Mouse (Mus musculus): Measurements from ENCODE around the gene Serpinh1.
"Not testable (repeated sequence)": the region's sequence is repeated elsewhere in the genome, so short reads cannot be mapped to it uniquely, and the experiment has no call there.

Gene Serpinh1

DNA sequence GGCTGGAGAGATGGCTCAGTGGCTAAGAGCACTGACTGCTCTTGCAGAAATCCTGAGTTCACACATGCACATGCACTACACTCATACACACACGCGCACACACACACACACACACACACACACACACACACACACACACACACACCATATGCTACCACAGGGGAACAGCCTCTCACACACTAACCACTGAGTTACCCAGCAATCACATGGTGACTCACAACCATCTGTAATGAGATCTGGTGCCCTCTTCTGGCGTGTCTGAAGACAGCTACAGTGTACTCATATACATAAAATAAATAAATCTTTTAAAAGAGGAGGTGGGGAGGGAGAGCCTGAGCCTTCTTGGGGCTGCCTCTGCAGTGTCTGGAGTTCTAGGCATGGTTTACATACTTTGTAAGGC is 21.3 kb upstream of the Serpinh1 start:
- not testable (repeated sequence) for DNase-seq (ENCODE audit: low read depth, low spot score)

DNA sequence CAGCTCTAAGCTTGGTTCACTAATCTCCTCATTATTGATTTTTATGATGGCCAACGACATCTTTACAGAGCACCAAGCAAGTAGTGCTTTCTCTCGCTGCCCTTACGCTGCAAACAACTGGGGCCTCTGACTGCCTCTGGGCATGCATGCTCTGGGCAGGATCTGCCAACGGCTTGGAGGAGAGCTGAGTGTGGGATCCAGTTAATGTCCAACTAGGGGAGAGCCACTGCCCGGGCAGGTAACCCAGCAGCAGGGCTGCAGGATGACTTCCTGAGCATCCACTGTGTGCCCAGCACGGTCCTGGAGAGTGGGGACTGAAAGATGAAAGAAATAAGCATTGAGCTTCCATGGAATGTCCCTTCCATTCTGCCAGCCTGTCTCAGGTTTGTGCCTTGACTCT is 13.7 kb upstream of the Serpinh1 start:
- no peak for DNase-seq (ENCODE audit: low read depth, low spot score)

DNA sequence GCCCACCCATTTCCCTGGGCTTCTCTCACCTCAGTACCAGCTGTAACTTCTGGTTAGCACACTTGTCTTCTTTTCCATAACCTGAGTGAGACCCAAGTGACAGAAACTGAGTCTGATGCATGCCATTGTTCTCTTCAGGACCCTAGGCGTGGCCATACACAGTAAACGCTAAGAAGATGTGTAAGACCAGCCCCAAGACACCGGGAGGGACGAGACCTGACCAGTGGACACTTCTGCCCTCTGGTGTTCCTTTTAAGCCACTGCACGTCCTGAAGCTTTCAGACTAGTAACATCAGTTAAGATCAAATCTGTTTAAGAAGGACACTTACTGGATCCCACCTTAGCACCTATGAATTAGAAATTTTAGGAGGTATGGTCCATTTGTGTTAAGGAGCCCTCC is 12.0 kb upstream of the Serpinh1 start:
- DNase-seq (ENCODE audit: low read depth, low spot score), result no peak

DNA sequence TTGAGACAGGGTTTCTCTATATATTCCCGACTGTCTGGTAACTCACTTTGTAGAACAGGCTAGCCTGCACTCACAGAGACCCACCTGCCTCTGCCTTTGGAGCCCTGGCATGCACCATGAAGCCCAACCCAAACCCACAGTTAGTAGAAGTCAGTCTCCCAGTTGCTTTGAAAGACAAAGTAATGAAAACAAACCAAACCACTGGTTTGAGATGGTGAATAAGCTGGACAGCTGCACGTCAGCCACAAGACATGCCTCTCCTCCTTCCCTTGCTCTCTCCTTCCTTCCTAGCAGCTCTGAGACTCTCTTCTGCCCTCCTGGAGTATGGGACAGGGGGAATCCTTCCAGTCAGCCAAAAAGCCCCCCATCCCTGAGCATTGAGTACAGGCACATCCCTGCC is 9.1 kb upstream of the Serpinh1 start:
- DNase-seq (ENCODE audit: low read depth, low spot score), result no peak

DNA sequence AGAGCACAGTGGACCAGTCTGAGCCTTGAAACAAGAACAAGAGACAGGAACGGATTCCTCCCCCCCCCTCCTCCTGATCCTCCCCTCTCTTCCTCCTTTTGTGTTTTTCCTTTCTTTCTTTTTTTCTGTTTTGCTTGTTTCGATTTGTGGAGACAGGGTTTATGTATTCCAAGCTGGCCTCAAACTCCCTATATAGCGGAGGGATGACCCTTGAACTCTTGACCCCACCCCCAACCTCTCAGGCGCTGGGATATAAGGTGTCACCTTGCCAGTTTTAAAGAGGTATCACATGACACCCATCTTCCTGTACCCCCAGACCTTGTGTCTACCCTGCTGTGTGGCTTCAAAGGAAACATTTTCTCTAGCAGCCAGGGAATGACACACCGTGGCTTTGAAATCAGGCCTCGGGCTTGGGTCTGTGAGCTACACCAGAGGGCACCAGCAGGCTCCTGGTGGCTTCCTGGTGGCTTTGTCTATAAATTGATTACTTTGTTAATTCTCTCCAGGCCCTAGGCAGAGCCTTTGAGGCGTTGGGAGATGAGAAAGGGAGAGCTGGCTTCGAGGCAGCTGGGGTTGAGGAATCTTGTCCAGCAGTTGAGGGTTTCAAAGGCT is 7.9 kb upstream of the Serpinh1 start:
- no peak for DNase-seq (ENCODE audit: low read depth, low spot score)

DNA sequence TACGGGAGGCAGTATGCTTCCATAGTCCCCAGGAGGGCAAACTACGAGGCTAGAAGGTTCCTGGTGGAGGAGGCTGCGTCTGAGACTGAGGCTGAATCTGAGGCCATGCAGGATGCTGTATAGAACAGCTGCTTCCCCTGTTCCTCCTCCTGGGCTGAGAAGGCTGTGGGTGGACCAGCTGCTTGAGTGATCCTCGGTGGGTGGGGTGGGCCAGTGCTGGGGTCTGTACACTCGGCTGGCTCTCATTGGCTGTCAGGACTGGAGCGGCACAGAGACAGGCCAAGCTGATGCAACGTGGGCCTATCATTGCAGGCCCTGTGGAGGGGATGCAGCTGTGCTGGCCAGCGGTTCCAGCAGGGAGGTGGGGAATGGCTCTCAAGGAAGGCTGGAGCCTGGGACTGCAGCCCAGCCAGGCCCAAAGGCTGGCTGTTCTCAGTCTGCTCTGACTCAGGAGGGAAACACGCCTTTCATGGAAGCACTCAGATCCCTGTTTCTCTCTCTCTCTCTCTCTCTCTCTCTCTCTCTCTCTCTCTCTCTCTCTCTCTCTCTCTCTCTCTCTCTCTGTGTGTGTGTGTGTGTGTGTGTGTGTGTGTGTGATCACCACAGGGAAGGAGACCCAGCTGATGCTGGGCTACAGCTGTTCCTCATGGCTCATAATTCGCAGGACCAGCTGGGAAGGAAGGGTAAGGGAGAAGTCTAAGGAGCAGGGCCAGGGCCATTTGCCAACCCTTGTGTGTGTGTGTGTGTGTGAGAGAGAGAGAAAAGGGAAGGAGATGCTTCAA is 7.2 kb upstream of the Serpinh1 start:
- DNase-seq (ENCODE audit: low read depth, low spot score), result no peak

DNA sequence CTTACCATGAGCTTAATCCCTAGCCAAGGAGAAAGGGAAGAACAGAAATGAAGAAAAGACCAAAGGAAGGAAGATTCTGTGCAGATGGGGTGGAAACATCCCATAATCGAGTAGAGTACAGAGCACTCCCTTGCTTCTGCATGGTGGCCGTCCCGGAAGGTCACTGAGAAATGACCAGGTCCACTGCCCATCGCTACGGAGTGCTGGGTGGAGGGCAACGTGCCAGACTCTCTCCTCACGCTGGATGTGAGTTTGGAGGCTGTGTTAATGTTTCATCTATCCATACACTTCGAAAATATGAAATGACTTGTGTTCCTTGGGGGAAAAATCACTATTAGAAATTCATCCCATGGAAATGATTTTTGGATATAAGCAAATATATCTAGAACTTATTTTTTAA is 5.3 kb upstream of the Serpinh1 start:
- no peak for DNase-seq (ENCODE audit: low read depth, low spot score)

DNA sequence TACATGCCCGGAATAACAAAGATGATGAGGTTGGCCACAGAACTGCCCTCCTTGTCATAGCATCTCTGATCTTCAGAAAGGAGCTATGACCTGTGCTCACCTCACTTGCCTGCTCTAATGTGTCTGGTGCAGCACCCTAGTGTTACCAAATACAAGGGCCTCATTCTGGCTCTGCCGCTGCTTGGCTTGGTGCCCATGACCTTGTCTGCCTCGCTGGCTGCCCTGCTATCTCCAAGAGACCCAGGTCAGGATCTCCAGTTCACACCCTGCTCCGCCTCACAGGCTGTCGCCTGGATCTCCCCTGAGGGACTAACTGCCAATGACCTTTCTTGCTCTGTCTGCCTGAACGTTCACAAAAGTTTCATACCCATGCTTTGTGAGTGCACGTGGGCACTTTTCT is 4.2 kb upstream of the Serpinh1 start:
- DNase-seq (ENCODE audit: low read depth, low spot score), result no peak

DNA sequence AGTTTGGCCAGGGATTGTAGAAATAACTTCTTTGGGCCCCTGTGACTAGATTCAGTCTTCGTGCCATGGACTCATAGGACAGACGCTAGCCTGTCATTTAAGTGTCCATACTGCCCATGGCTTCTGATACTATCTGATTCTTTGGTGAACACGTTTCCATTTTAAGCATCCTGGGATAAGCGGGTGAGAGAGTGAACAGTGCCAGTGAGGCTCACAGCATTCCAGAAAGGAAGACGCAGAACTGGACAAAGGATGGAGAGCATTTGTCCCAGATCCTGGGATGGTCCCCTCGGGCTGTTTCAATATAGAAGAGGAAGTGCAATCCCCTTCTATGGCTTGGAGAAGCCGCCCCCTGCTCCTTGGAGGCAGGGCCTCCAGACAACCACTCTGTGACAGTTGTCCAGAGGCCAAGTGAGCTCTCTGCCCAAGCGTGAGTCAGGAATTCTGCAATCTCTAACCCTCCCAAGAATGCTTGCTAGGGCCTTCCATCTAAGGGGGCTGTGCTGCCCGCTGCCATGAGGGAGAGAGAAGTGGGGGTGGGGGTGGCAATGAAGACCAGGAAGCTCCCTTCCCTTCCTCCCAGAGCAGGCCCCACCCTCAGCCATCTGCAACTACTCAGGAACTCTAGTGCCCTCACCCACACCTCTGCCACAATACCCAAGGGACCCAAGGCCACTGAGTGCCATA is 3.3 kb upstream of the Serpinh1 start:
- no peak for DNase-seq (ENCODE audit: low read depth, low spot score)

DNA sequence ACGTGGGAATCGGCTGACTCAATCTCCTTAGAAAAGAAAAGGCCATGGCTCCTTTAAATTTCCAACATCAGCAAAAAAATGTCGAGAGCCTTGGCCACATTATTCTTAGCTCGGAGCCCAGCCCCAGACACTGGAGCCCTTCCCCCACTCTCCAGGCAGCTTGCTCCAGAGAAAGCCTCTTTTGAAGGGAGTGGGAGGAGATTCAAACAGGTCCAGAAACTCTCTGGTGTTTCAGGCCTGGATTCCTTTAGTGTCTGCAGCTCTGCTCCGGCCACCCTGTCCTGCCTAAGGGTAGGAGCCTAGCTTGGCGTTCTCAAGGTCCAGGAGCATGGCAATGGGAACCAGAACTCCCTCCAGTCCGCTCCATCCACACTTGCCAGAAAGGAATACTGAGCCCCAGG is 2.7 kb upstream of the Serpinh1 start:
- DNase-seq (ENCODE audit: low read depth, low spot score), result no peak

DNA sequence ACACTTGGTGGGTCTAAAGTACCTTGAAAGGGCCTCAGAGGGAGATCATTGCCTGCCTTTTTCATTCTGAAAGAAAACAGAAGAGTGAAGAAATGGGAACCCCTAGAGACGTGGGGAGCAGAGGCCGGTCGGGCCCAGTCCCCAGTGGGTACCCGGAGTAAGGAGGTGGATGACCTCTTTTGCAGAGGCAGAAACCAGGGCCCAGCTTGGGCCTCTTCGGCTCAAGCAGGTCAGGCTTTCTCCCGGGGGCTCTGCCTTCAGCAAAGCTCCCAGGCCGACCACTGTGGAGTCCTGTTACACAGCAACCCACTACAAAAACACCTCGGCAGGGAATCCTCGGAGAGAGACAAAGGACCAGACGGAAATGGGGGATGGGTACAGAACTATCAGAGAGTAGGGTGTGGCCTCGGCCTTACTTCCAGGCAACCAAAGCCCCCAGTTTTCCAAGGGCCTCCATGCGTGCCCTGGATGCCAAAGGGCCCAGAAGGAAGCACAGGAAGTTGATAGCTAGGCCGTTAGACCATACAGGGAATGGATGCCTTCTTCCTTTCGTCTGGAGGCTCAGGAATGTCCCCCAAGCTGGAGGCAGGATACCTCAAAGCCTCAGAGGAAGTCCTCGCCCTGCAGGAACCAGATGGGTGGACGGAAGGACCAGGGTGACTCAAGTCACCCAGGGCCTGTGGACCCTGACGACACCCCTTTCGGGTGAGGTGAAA is 1.1 kb downstream of the Serpinh1 start:
- DNase-seq (ENCODE audit: low read depth, low spot score), result no peak

DNA sequence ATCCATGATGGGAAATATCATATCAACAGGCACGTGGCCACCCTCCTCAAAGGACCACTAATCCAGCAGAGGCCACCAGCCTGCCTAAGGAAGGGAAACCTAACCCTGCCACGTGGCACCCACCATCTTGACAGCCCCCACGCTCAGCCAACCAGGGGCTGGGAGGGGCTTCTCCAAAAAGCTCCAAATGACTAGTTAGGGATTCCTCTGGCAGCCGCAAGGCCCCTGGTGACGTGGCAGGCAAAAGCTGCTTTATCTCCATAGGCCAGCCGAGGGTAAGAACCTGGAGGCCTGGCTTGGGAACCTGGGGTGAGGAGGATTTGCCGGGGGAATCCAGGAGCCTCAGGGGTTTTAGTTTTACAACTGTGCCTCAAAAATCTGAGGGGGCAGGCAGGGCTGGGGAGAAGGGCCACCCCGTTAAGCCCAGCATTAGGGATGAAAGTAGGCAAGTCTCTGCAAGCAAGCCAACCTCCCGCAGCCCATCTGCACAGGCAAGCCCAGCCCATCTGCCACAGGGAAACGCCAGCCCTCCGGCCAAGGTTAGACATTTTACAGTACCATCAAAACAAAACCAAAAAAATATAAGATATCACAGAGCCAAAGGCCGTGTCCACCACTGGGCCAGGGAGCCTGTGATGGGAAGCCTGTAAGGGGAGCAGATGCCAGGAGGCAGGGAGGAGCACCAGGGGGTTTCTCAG is 1.8 kb downstream of the Serpinh1 start:
- no peak for DNase-seq (ENCODE audit: low read depth, low spot score)

DNA sequence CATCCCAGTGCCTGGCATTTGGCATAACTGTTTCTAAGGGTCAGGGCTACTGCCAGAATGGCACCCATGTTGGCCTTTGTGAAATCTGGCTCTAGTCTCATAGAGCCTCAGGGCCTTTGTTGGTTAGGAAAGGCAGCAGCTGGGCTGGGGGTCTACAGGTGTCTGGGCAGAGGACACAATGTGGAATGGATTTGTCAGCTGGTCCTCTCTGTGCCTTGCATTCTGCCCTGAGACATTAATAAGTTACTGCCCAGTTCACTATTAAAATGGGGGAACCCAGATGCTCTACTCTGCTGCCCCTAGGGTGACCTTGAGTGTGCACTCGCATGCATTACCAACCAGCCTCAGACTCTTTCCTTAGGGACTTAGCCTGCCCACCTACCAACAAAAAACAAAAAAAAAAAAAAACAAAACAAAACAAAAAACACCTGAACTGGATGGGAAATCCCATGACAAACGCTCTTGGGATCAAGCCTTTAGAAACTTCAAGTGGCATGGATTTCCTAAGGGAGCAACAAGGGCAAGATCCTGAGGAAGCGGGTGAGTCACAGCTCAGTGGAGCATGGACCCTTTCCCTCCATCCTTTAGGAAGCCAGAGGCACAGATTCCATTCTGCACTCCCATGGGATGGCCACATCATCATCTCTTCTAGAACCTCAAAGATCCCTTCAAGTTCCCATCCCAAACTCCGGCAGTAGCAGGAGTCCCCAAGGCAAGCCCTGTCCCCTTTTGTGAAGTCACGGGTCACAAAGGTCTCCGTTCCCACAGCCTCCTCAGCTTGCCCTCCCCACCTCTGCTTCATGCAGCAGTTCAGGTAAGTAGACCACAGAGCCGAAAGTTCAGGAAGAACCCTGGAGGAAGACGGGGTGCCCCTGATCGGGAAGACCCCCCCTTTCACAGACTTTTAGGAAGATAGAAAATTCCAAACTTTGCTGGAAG is 3.0 kb downstream of the Serpinh1 start:
- DNase-seq (ENCODE audit: low read depth, low spot score), result no peak

DNA sequence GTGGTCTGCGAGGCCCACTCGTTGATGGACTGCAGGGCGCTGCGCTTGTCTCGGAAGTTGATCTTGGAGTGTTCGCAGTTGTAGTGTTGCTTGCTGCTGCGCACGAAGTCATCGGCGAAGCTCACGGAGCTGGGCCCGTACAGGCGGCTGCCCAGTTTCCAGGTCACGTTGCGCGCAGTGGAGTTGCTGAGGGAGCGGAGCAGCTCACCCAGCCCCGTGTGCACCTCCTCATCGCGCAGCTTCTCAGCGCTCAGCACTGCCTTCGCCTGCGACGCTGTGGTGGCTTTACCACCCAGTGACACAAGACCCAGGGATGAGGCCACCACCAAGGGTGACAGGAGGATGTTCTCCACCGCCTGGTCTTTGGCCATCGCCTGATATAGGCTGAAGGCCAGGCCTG is 4.2 kb downstream of the Serpinh1 start:
- DNase-seq (ENCODE audit: low read depth, low spot score), result no peak

DNA sequence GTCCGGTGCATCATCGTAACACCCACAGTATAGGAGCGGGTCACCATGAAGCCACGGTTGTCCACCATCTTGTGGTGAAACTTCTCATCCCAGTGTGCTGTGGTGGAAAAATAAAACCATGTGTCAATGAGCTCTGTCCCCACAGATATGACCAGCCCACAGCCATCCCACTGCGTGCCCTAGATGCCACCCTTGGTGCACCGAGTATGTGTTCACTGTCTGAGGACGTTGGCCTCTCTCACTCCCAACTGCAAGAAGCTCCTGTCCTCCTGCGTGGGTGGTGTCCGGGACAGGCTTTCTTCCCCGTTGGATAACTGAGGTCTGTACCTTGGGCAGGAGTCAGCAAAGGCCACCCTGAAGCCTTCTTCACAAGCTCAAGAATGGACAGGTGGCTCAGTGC is 5.8 kb downstream of the Serpinh1 start:
- no peak for DNase-seq (ENCODE audit: low read depth, low spot score)

DNA sequence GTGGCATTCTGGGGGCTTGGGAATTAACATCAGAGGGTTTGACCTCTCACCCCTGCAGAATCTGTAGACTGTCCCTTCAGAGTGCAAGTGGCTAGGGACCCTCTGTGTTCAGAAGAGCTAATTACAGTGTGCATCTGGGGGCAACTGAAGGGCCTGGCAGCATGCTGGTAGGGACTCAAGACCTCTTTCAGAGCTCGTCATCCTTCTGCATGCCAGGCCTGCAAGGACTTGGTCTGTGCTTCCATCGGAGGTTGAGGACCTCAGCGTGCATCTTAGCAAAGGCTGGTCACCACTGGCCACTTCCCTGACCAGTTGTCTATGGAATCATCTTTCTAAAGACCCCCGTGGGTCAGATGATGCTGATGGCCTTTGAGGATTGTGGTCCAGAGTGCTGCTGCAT is 9.5 kb downstream of the Serpinh1 start:
- no peak for DNase-seq (ENCODE audit: low read depth, low spot score)

DNA sequence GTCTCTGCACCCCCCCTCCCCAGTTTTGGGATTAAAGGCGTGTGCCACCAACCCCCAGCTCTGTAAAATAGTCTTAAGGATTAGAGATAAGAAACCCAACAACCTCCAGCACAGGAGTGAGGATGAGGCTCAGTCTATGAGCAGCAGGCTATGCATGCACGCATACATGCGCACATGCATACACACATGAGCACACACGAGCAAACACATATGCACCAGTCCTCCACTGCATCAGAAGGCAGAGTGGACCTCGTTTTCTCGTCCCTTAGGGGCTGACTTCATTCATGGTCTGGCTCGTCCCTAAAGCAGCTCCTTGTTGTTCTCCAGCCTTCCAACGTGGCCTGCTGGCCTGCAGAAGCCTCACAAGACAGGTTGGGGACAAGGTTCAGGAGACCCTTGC is 12.3 kb downstream of the Serpinh1 start:
- no peak for DNase-seq (ENCODE audit: low read depth, low spot score)

DNA sequence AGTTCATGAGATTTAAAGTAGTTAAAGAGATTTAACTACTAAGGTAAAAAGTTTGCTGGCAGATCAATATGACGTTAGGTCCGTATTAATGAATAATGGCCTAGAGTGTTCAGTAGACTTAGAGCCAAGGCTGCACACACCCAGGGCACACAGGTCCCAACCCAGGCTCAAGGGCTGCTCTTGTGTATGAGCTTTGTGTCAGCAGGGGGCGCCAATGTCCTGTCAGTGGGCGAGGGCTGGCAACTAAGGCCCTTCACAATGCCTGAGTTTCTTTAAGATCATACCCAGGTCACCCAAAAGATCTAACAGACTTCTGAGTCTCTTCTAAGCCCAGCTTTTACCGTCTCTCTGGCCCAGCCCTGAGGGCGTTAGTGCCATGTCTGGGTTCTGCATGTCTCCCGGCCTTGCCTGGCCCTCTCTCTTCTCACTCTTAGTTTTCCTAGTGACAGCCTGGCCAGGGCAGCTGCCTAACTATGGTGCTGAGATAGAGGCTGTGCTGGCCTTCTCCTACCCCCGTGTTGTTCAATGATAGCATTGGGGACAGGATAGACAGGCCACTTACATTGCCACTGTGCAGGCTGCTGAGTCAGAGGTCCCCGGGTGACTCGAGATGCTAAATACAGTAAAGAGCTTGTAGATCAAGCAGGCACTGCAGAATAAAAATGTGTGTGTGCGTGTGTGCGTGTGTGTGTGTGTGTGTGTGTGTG is 20.1 kb downstream of the Serpinh1 start:
- no peak for DNase-seq (ENCODE audit: low read depth, low spot score)

DNA sequence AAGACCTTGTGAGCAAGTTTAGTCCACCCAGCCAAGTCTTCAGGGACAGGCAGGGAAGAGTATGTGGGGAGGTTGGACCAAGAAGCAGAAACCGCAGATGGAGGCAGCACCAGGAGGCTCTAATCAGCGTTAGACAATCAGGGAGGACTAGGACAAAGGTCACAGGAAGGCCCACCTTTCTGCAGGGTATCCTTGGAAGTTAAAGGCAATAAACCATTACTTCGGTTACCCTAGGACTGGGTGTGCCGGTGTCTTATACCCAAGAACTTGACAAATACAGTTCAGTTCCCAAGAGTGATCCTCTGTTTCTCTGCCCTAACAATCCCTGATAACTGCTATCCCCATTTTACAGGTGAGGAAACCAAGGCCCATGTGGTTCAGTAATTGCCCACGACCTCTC is 23.0 kb downstream of the Serpinh1 start:
- DNase-seq (ENCODE audit: low read depth, low spot score), result no peak

DNA sequence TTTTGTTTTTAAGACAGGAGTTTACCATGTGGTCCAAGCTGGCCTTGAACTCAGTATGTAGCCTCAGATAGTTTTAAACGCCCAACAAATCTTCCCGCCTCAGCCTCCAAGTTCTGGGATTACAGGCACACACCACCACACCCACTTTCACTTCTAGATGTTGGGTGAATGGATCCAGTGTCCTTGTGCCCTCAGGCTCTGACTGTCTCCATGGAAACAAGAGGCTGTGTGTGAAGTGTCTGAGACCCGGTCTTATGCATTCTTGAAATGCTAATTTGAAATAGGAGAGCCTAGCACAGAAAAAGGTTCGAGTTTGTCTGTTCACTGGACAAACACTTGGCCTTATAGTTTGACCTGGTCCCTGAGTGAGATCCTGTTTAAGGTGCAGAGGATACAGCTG is 24.2 kb downstream of the Serpinh1 start:
- no peak for DNase-seq (ENCODE audit: low read depth, low spot score)

Measured in c-Kit-negative CD71-positive TER-119-positive erythroid progenitor cells, embryonic 14.5 days (primary cell).